In genomic region chr2:121522006-121522405, GRCm38 (mm10) we compare ENCODE assay signal across 22 mouse cellular contexts. TPM values are rescaled to one million over a fixed set of nuclear protein-coding genes. Genes with fewer than 3 reads are reported as not detected.
DNase-seq lines count a peak whose midpoint lies in the region; ATAC-seq and TF ChIP-seq lines count a peak whose summit lies in the region.
"Had no signal": no experiment of that assay in that cellular context is flagged by ENCODE, and none has a peak within 500 bp of the region (broad histone marks: within the 10 kb centered on the region; RNA-seq: fewer than 3 reads in every experiment).

No protein-coding gene starts in this region.

- H3K9me3 ChIP-seq in heart, embryonic 11.5 days (replicated peaks; ENCODE audit: control insufficient read depth, low read length), result no peaks in the 10 kb centered on the region
- H3K9me3 ChIP-seq: forebrain, embryonic 15.5 days; hindbrain, embryonic 13.5 days; kidney, embryonic 15.5 days; limb, embryonic 13.5 days; liver, embryonic 15.5 days; neural tube, embryonic 12.5 days had no signal

- DNase-seq in left cerebral cortex, postnatal 36 days (ENCODE audit: low spot score in 2 of 2), result peak; percentile 42 to 59
- no peak for DNase-seq in left cerebral cortex, postnatal 4 days
- DNase-seq in MEL-GATA-1-ER (ENCODE audit: extremely low read depth, low read depth), result peak; percentile 56
- DNase-seq in gastrocnemius, adult 8-10 months (ENCODE audit: low spot score in 2 of 2), result no peak
- no peak for DNase-seq in embryo, embryonic 10 days (ENCODE audit: low spot score)
- DNase-seq: cerebellum, adult 11 months; cerebellum, postnatal 14 days; gastrocnemius, postnatal 36 days; heart, postnatal 14 days; layer of hippocampus, postnatal 36 days; thymus, adult 18-20 months had no signal

- H3K36me3 ChIP-seq in heart, embryonic 11.5 days (ENCODE audit: control insufficient read depth, insufficient read depth, low read length), result peaks cover 6% of the 10 kb centered on the region; the same call in 1 of the 2 replicates

- intact Hi-C loops in left cerebral cortex, postnatal 36 days (cut with DNase I), result no loop called here
- intact Hi-C loops in left cerebral cortex, postnatal 4 days (cut with DNase I), result no loop called here

- 0 out of 2 replicates have a peak, but pooled peaks have one; percentile 23 for TF ChIP-seq POLR2A in cortical plate, adult 2 months (IDR thresholded peaks at IDR 0.05; ENCODE audit: extremely low read depth, insufficient read depth, low read length)

- H3K27ac ChIP-seq in cortical plate, adult 2 months (ENCODE audit: insufficient read depth, low read length), result no peak overlapping the region
- no peak overlapping the region for H3K27ac ChIP-seq in heart, embryonic 11.5 days (ENCODE audit: low read depth, low read length)
- H3K27ac ChIP-seq: embryonic facial prominence, embryonic 10.5 days; forebrain, embryonic 15.5 days; hindbrain, embryonic 13.5 days; kidney, embryonic 15.5 days; limb, embryonic 13.5 days; liver, embryonic 15.5 days; neural tube, embryonic 12.5 days had no signal

- no peaks in the 10 kb centered on the region for H3K27me3 ChIP-seq in heart, embryonic 11.5 days (ENCODE audit: control insufficient read depth, insufficient read depth, low read length)
- H3K27me3 ChIP-seq: forebrain, embryonic 15.5 days; hindbrain, embryonic 13.5 days; kidney, embryonic 15.5 days; limb, embryonic 13.5 days; liver, embryonic 15.5 days; neural tube, embryonic 12.5 days had no signal

- 92% methylated on average over 2 of the region's 2 CpGs for WGBS in heart, embryonic 11.5 days (ENCODE audit: insufficient replicate concordance)

- H3K4me3 ChIP-seq in cortical plate, adult 2 months (ENCODE audit: insufficient read depth, low read length), result no peak overlapping the region
- H3K4me3 ChIP-seq in heart, embryonic 11.5 days (ENCODE audit: low read depth, low read length), result no peak overlapping the region
- H3K4me3 ChIP-seq: embryonic facial prominence, embryonic 10.5 days; forebrain, embryonic 15.5 days; hindbrain, embryonic 13.5 days; kidney, embryonic 15.5 days; limb, embryonic 13.5 days; liver, embryonic 15.5 days; neural tube, embryonic 12.5 days had no signal

- H3K4me2 ChIP-seq in heart, embryonic 11.5 days, result no peak overlapping the region
- H3K4me2 ChIP-seq: forebrain, embryonic 15.5 days; hindbrain, embryonic 13.5 days; kidney, embryonic 15.5 days; limb, embryonic 13.5 days; liver, embryonic 15.5 days; neural tube, embryonic 12.5 days had no signal

- TF ChIP-seq CTCF in cortical plate, adult 2 months (IDR thresholded peaks at IDR 0.05; ENCODE audit: extremely low read depth, insufficient read depth, low read length), result no peak

- ATAC-seq in heart, embryonic 11.5 days (replicated peaks; ENCODE audit: insufficient number of reproducible peaks, low FRiP score, low TSS enrichment), result no peak
- ATAC-seq: forebrain, embryonic 15.5 days; intestine, embryonic 16.5 days; lung, postnatal 0 days had no signal

- H3K9ac ChIP-seq in heart, embryonic 11.5 days (ENCODE audit: low read depth, low read length), result no peak overlapping the region
- H3K9ac ChIP-seq: forebrain, embryonic 15.5 days; hindbrain, embryonic 13.5 days; kidney, embryonic 15.5 days; limb, embryonic 13.5 days; liver, embryonic 15.5 days; neural tube, embryonic 12.5 days had no signal

- peaks cover 3% of the 10 kb centered on the region for H3K4me1 ChIP-seq in cortical plate, adult 2 months (ENCODE audit: control insufficient read depth, insufficient read depth, low read length)
- no peaks in the 10 kb centered on the region for H3K4me1 ChIP-seq in heart, embryonic 11.5 days (ENCODE audit: control insufficient read depth, insufficient read depth, low read length)
- H3K4me1 ChIP-seq: embryonic facial prominence, embryonic 10.5 days; forebrain, embryonic 15.5 days; hindbrain, embryonic 13.5 days; kidney, embryonic 15.5 days; limb, embryonic 13.5 days; liver, embryonic 15.5 days; neural tube, embryonic 12.5 days had no signal

RNA-seq across cellular contexts. Expression of gene Wdr76, which starts 15.5 kb away (rescaled TPM):
- total RNA-seq in left cerebral cortex, postnatal 36 days (2021), result 1 to 10 TPM; 4.7 to 4.9 TPM
- 1 to 10 TPM; 4.5 to 5.8 TPM for total RNA-seq in left cerebral cortex, postnatal 4 days (2021)
- 2.9 and 3.7 TPM in 2 replicates for polyA plus RNA-seq in cortical plate, adult 2 months (2012; rRNA removed)
- 1 to 10 TPM; 1.2 to 1.9 (median 1.7) TPM for total RNA-seq in gastrocnemius, adult 8-10 months (2022)
- polyA plus RNA-seq in heart, embryonic 11.5 days (2014; fragmentation: Nextera tagmentation; extraction: Ambion mirVana), result 7.1 and 10.0 TPM in 2 replicates

RNA-seq across cellular contexts. Expression of gene Mfap1a, which starts 15.5 kb away (rescaled TPM):
- total RNA-seq in left cerebral cortex, postnatal 36 days (2021), result 10 to 100 TPM; 33.0 to 34.3 TPM
- total RNA-seq in left cerebral cortex, postnatal 4 days (2021), result 10 to 100 TPM; 30.5 to 32.4 TPM
- polyA plus RNA-seq in cortical plate, adult 2 months (2012; rRNA removed), result 17.2 and 17.8 TPM in 2 replicates
- 10 to 100 TPM; 15.1 to 21.0 (median 16.4) TPM for total RNA-seq in gastrocnemius, adult 8-10 months (2022)
- 19.2 and 20.6 TPM in 2 replicates for polyA plus RNA-seq in heart, embryonic 11.5 days (2014; fragmentation: Nextera tagmentation; extraction: Ambion mirVana)

RNA-seq across cellular contexts. Expression of gene Mfap1b, which starts 48.1 kb away (rescaled TPM):
- 10 to 100 TPM; 40.1 to 42.3 TPM for total RNA-seq in left cerebral cortex, postnatal 36 days (2021)
- total RNA-seq in left cerebral cortex, postnatal 4 days (2021), result 10 to 100 TPM; 33.9 to 37.8 TPM
- 28.6 and 29.0 TPM in 2 replicates for polyA plus RNA-seq in cortical plate, adult 2 months (2012; rRNA removed)
- total RNA-seq in gastrocnemius, adult 8-10 months (2022), result 10 to 100 TPM; 18.7 to 27.0 (median 23.0) TPM
- polyA plus RNA-seq in heart, embryonic 11.5 days (2014; fragmentation: Nextera tagmentation; extraction: Ambion mirVana), result 45.0 and 48.8 TPM in 2 replicates

Comparison
In these comparisons a context has a peak if more than half of its experiments do, and no peak if none do; other contexts are left out.
1. DNase-seq: peak in left cerebral cortex, postnatal 36 days (2 of 2) and MEL-GATA-1-ER (single experiment); none in left cerebral cortex, postnatal 4 days (single experiment), gastrocnemius, adult 8-10 months (0 of 2) and embryo, embryonic 10 days (single experiment).